Mouse (Mus musculus): ENCODE data around the gene Ntsr2. TPM values are rescaled to one million over a fixed set of nuclear protein-coding genes. Genes with fewer than 3 reads are reported as not detected.
A peak's percentile ranks its signal among the peaks of the same experiment; 100 is the strongest.

The Ntsr2 gene
- total and polyA plus RNA-seq, 3 experiments, result not detected

DNA sequence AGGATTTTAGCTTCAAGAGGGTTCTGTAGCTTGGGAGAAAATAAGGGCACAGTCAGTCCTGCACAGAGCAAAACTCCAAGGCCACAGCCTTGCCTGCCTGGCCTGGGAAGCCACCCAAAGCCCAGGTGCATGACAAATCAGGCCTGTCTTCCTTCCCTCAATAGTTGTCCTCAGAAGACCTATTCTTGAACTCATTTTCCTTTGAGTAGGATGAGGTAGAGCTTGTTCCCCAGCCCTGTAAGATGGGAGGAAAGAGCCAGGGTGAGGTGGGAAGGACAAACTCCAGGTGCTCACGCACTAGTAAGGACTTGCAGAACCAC is 22.4 kb upstream of the Ntsr2 start:
- dilution Hi-C loops (cut with MboI; ENCODE audit: extremely low pct_ligation_motif_present, extremely low pct_unique_long_range_greater_than_20kb, low sequenced_read_pairs), result no loop called here
- H3K4me3 ChIP-seq (replicated peaks in 1 of 3; ENCODE audit: low read depth in 2 of 3, low read length in 2 of 3, poor library complexity in 1 of 3), result no peak overlapping the region
- TF ChIP-seq HCFC1 (IDR thresholded peaks at IDR 0.05; ENCODE audit: low read depth, low read length) (no peak), NRF1 (IDR thresholded peaks at IDR 0.05; ENCODE audit: low read depth, low read length) (no peak), PAX5 (IDR thresholded peaks at IDR 0.05; ENCODE audit: low read length) (no peak), USF1 (IDR thresholded peaks at IDR 0.05; ENCODE audit: low read depth, low read length) (no peak), MAFK (IDR thresholded peaks at IDR 0.05; ENCODE audit: insufficient replicate concordance, low read length) (no peak), MYC (IDR thresholded peaks at IDR 0.05; ENCODE audit: low read depth, low read length) (no peak), ZNF384 (IDR thresholded peaks at IDR 0.05; ENCODE audit: low read depth, low read length) (no peak), JUND (conservative IDR thresholded peaks at IDR 0.05; ENCODE audit: low read depth, low read length) (no peak), ELF1 (IDR thresholded peaks at IDR 0.05; ENCODE audit: low read depth, low read length) (no peak), GABPA (IDR thresholded peaks at IDR 0.05; ENCODE audit: insufficient replicate concordance, low read depth, low read length) (no peak)

GRCm38 (mm10) chr12:16631423-16631822 is 21.8 kb upstream of the Ntsr2 start:
- H3K9me3 ChIP-seq (replicated peaks; ENCODE audit: low read length), result no peaks in the 10 kb centered on the region
- dilution Hi-C loops (cut with MboI; ENCODE audit: extremely low pct_ligation_motif_present, extremely low pct_unique_long_range_greater_than_20kb, low sequenced_read_pairs), result no loop called here
- H3K4me2 ChIP-seq (ENCODE audit: insufficient read depth, low read depth, poor library complexity, severe bottlenecking), result no peak overlapping the region
- H3K4me1 ChIP-seq (ENCODE audit: control insufficient read depth in 1 of 2, insufficient read depth in 2 of 2), result peaks cover 5 to 21% of the 10 kb centered on the region in 2 experiments; a peak in 2 of 4 replicates
- in situ Hi-C loops (cut with MboI; ENCODE audit: low pct_ligation_motif_present, low pct_unique_long_range_greater_than_20kb, low sequenced_read_pairs), result loop anchor here (5.0 kb wide), 1 partner anchor 64 kb away; no protein-coding TSS in a partner anchor
- no peak overlapping the region for H3K9ac ChIP-seq (ENCODE audit: insufficient read depth, low read depth)
- no peaks in the 10 kb centered on the region for H3K79me2 ChIP-seq (replicated peaks; ENCODE audit: control insufficient read depth, extremely low read depth, insufficient read depth, poor library complexity, severe bottlenecking)
- H3K27me3 ChIP-seq (replicated peaks), result no peaks in the 10 kb centered on the region
- H3K4me3 ChIP-seq (replicated peaks in 1 of 3; ENCODE audit: low read depth in 2 of 3, low read length in 2 of 3, poor library complexity in 1 of 3), result no peak overlapping the region
- H3K27ac ChIP-seq (ENCODE audit: insufficient read depth, low read depth), result no peak overlapping the region
- TF ChIP-seq MYC (IDR thresholded peaks at IDR 0.05; ENCODE audit: low read depth, low read length) (0 out of 2 replicates have a peak, but pooled peaks have one; percentile 15), ZNF384 (IDR thresholded peaks at IDR 0.05; ENCODE audit: low read depth, low read length) (peak; percentile 84), JUND (conservative IDR thresholded peaks at IDR 0.05; ENCODE audit: low read depth, low read length) (no peak), CTCF (conservative IDR thresholded peaks at IDR 0.05 in 1 of 2, IDR thresholded peaks at IDR 0.05 in 1 of 2; ENCODE audit: low read depth in 2 of 2, low read length in 2 of 2) (no peak), EP300 (IDR thresholded peaks at IDR 0.05; ENCODE audit: low read length) (peak; percentile 67; the same call in 1 of the 2 replicates), KAT2A (IDR thresholded peaks at IDR 0.05; ENCODE audit: insufficient replicate concordance, low read length) (no peak), ETS1 (conservative IDR thresholded peaks at IDR 0.05; ENCODE audit: low read depth, low read length) (0 out of 2 replicates have a peak, but pooled peaks have one; percentile 7), GABPA (IDR thresholded peaks at IDR 0.05; ENCODE audit: insufficient replicate concordance, low read depth, low read length) (no peak), MAFK (IDR thresholded peaks at IDR 0.05; ENCODE audit: insufficient replicate concordance, low read length) (peak; percentile 66; the same call in 1 of the 2 replicates), RAD21 (IDR thresholded peaks at IDR 0.05; ENCODE audit: low read depth, low read length) (no peak), BHLHE40 (IDR thresholded peaks at IDR 0.05; ENCODE audit: low read depth, low read length) (peak; percentile 76), MEF2A (IDR thresholded peaks at IDR 0.05; ENCODE audit: borderline replicate concordance, low read depth, low read length) (no peak), NRF1 (IDR thresholded peaks at IDR 0.05; ENCODE audit: low read depth, low read length) (no peak), IRF4 (IDR thresholded peaks at IDR 0.05; ENCODE audit: low read depth, low read length) (peak; percentile 40; the same call in 1 of the 2 replicates), RCOR1 (conservative IDR thresholded peaks at IDR 0.05; ENCODE audit: low read depth, low read length) (no peak)
- H3K36me3 ChIP-seq (replicated peaks in 1 of 2; ENCODE audit: control insufficient read depth in 1 of 2, insufficient read depth in 1 of 2, low read length in 1 of 2), result no peaks in the 10 kb centered on the region
- DNase-seq (ENCODE audit: extremely low read depth), result peak; percentile 65

More for the DNA sequence above, 22.4 kb upstream of the Ntsr2 start:
- Histone ChIP-seq H3K4me2 (ENCODE audit: insufficient read depth, low read depth, poor library complexity, severe bottlenecking) (no peak overlapping the region), H3K27me3 (replicated peaks) (no peaks in the 10 kb centered on the region), H3K9ac (ENCODE audit: insufficient read depth, low read depth) (no peak overlapping the region), H3K27ac (ENCODE audit: insufficient read depth, low read depth) (no peak overlapping the region), H3K4me1 (ENCODE audit: control insufficient read depth in 1 of 2, insufficient read depth in 2 of 2) (peaks cover 5 to 21% of the 10 kb centered on the region in 2 experiments; a peak in 2 of 4 replicates), H3K36me3 (replicated peaks in 1 of 2; ENCODE audit: control insufficient read depth in 1 of 2, insufficient read depth in 1 of 2, low read length in 1 of 2) (no peaks in the 10 kb centered on the region), H3K9me3 (replicated peaks; ENCODE audit: low read length) (no peaks in the 10 kb centered on the region), H3K79me2 (replicated peaks; ENCODE audit: control insufficient read depth, extremely low read depth, insufficient read depth, poor library complexity, severe bottlenecking) (no peaks in the 10 kb centered on the region)
- in situ Hi-C loops (cut with MboI; ENCODE audit: low pct_ligation_motif_present, low pct_unique_long_range_greater_than_20kb, low sequenced_read_pairs), result loop anchor here (5.0 kb wide), 1 partner anchor 64 kb away; no protein-coding TSS in a partner anchor
- DNase-seq (ENCODE audit: extremely low read depth), result no peak

Measured in CH12.LX (cell line).